Mouse (Mus musculus): Measurements from ENCODE around the gene Ube2q1. TPM values are rescaled to one million over a fixed set of nuclear protein-coding genes. Genes with fewer than 3 reads are reported as not detected.
A peak's percentile ranks its signal among the peaks of the same experiment; 100 is the strongest.

Gene Ube2q1
- polyA plus RNA-seq, 1 experiment from 2014 or later = 9.7 TPM

- H3K4me3 ChIP-seq (ENCODE audit: low read length) = no peak overlapping the region
- H3K9ac ChIP-seq (ENCODE audit: low read depth, low read length) = no peak overlapping the region
- H3K27ac ChIP-seq (ENCODE audit: low read depth, low read length) = no peak overlapping the region
- H3K36me3 ChIP-seq (ENCODE audit: control insufficient read depth, insufficient read depth, low read length) = no peaks in the 10 kb centered on the region
- no peak for ATAC-seq
- no peaks in the 10 kb centered on the region for H3K9me3 ChIP-seq (ENCODE audit: control insufficient read depth, low read length)
- H3K27me3 ChIP-seq (replicated peaks; ENCODE audit: control insufficient read depth, insufficient read depth, low read length) = peaks cover 5% of the 10 kb centered on the region
- H3K4me1 ChIP-seq (ENCODE audit: control insufficient read depth, insufficient read depth, low read depth, low read length) = no peaks in the 10 kb centered on the region
- no peak overlapping the region for H3K4me2 ChIP-seq (ENCODE audit: low read length)
- WGBS = 64% methylated on average over 2 of the region's 2 CpGs
Observed at GRCm38 (mm10) chr3:89823594-89823993, 50.2 kb downstream of the Ube2q1 start.

GRCm38 (mm10) chr3:89826295-89826694 lies 52.9 kb downstream of the Ube2q1 start:
- H3K9ac ChIP-seq (ENCODE audit: low read depth, low read length) = no peak overlapping the region
- H3K4me2 ChIP-seq (ENCODE audit: low read length) = no peak overlapping the region
- peaks cover 5% of the 10 kb centered on the region for H3K4me1 ChIP-seq (ENCODE audit: control insufficient read depth, insufficient read depth, low read depth, low read length)
- ATAC-seq = no peak
- H3K9me3 ChIP-seq (ENCODE audit: control insufficient read depth, low read length) = no peaks in the 10 kb centered on the region
- peaks cover 29% of the 10 kb centered on the region for H3K27me3 ChIP-seq (replicated peaks; ENCODE audit: control insufficient read depth, insufficient read depth, low read length)
- H3K36me3 ChIP-seq (ENCODE audit: control insufficient read depth, insufficient read depth, low read length) = no peaks in the 10 kb centered on the region
- 66% methylated on average over 3 of the region's 3 CpGs for WGBS
- H3K27ac ChIP-seq (ENCODE audit: low read depth, low read length) = no peak overlapping the region
- no peak overlapping the region for H3K4me3 ChIP-seq (ENCODE audit: low read length)

- Histone ChIP-seq H3K27me3 (replicated peaks; ENCODE audit: control insufficient read depth, insufficient read depth, low read length) (peaks cover 47% of the 10 kb centered on the region), H3K36me3 (ENCODE audit: control insufficient read depth, insufficient read depth, low read length) (no peaks in the 10 kb centered on the region), H3K4me1 (ENCODE audit: control insufficient read depth, insufficient read depth, low read depth, low read length) (peaks cover 10% of the 10 kb centered on the region), H3K4me3 (ENCODE audit: low read length) (peak within 1 kb of the TSS; percentile 43), H3K4me2 (ENCODE audit: low read length) (peak within 1 kb of the TSS; percentile 59), H3K9ac (ENCODE audit: low read depth, low read length) (peak within 1 kb of the TSS; percentile 59), H3K27ac (ENCODE audit: low read depth, low read length) (no peak within 1 kb of the TSS), H3K9me3 (ENCODE audit: control insufficient read depth, low read length) (no peaks in the 10 kb centered on the region)
- ATAC-seq = no peak
- WGBS = 2% methylated on average over 82 of the region's 96 CpGs
Observed at GRCm38 (mm10) chr3:89830815-89831591, 57.6 kb downstream of the Ube2q1 start, which contains the start of gene She. Gene She (plus strand): TSS chr3:89831370.

Other genes with a start within 250 kb of the Ube2q1 start
- gene Adar, start 58.6 kb upstream of the Ube2q1 start, polyA plus RNA-seq (2015; fragmentation: Nextera tagmentation; extraction: Ambion mirVana) = 25.2 and 32.4 TPM in 2 replicates
- 23.5 and 27.7 TPM in 2 replicates for gene Chrnb2, start 9.0 kb upstream of the Ube2q1 start, polyA plus RNA-seq (2015; fragmentation: Nextera tagmentation; extraction: Ambion mirVana)
- 1.2 and 1.4 TPM in 2 replicates for gene She, start 57.8 kb downstream of the Ube2q1 start, polyA plus RNA-seq (2015; fragmentation: Nextera tagmentation; extraction: Ambion mirVana)
- gene Il6ra, start 139.6 kb downstream of the Ube2q1 start, polyA plus RNA-seq (2015; fragmentation: Nextera tagmentation; extraction: Ambion mirVana) = 1.1 and 1.2 TPM in 2 replicates
- 15.1 and 15.5 TPM in 2 replicates for gene Atp8b2, start 189.9 kb downstream of the Ube2q1 start, polyA plus RNA-seq (2015; fragmentation: Nextera tagmentation; extraction: Ambion mirVana)
- 114 TPM in 2 replicates for gene Hax1, start 225.2 kb downstream of the Ube2q1 start, polyA plus RNA-seq (2015; fragmentation: Nextera tagmentation; extraction: Ambion mirVana)

Data from hindbrain, embryonic 16.5 days (tissue).